Mouse (Mus musculus): ENCODE results near the gene Adamts18.
"Not testable (repeated sequence)": the region's sequence is repeated elsewhere in the genome, so short reads cannot be mapped to it uniquely, and the experiment has no call there.

Adamts18 gene

GRCm38 (mm10) chr8:113838211-113838610, 10.3 kb downstream of the Adamts18 start:
- DNase-seq = no peak

DNA sequence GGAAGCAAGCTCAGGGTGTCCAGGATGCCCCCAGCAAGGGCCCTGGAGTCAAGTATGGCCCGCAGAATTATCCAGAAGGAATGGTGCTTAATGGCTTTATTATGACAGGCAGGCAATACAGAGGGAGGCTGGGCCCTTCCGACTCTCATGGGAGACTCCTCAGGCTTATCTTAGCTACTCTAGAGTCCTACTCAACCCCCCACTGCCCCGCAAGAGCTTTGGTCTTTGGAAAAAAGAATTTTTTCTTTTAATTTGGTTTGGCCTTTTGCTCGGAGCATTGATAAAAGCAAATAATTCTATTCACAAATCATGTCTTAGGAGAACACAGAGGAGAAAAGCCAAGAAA, 11.0 kb downstream of the Adamts18 start:
- DNase-seq = no peak

DNA sequence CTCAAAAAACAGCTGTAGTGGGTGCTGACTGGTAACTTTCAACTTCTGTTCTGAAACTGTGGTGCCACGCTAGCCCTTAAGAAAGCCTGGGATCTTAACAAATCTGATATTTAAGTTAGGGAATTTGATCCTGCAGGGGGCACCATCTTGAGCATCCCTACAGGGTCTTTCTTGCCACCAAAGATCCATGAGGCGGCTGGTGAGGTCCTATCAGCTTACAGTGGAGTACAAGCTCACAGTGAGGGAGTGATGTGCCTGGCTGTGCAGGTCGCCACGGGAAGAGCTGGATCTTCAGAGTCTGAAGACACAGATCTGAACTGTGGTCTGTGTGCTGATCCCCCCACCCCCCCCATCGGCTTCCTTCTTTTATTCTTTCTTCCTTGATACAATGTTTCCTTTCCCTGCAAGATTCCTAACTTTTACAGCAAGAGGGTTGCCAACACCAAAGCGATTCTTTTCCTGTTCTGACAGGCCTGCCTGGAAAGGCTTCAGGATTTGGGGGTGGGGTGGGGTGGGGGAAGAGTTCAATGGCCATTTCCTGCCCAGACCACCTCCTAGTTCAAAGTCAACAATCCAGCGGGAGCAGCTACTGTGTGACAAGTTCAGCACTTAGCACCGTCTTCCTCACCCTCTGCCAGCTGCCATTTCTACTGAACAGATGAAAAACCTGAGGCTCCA, 11.5 kb downstream of the Adamts18 start:
- no peak for DNase-seq

DNA sequence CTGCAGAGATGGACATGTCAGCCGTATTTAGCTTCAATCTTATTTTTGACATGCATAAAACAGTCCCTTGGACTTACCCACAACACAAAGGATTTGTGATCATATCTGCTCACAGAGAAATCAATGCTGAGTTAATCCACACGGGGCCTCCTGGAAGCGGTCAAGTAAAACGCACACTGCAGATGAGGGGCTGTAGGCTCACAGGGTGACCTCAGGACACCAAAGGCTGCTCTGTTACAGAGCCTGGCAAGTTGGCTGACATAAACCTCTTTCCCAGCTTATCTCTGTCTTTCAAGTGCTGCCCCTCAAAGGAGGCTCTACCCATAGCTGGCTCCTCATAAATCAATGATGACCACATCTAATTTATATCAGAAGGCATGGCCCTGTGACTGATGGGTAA, 14.9 kb downstream of the Adamts18 start:
- no peak for DNase-seq

- no peak for DNase-seq
Measured at GRCm38 (mm10) chr8:113827270-113827669, 21.3 kb downstream of the Adamts18 start.

GRCm38 (mm10) chr8:113820983-113821587, 27.5 kb downstream of the Adamts18 start:
- no peak for DNase-seq

GRCm38 (mm10) chr8:113813966-113814365, 34.6 kb downstream of the Adamts18 start:
- DNase-seq = no peak

GRCm38 (mm10) chr8:113811521-113811920, 37.0 kb downstream of the Adamts18 start:
- DNase-seq = no peak

DNA sequence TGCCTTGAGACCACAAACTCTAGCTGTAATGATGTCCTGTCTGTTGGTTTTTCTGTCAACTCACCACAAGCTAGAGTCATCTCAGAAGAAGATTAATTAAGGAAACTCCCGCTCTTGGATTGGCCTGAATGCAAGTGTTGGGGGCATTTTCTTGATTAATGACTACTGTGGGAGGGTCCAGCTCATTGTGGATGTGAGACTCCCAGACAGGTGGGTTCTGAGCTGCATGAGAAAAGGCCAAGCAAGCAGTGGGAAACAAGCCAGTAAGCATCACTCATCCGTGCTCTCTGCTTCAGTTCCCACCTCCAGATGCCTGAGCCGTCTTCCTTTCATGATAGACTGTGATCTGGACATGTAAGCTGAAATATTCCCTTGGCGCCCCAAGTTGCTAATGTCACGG, 38.6 kb downstream of the Adamts18 start:
- DNase-seq = no peak

GRCm38 (mm10) chr8:113803830-113804611, 44.5 kb downstream of the Adamts18 start:
- no peak for DNase-seq

DNA sequence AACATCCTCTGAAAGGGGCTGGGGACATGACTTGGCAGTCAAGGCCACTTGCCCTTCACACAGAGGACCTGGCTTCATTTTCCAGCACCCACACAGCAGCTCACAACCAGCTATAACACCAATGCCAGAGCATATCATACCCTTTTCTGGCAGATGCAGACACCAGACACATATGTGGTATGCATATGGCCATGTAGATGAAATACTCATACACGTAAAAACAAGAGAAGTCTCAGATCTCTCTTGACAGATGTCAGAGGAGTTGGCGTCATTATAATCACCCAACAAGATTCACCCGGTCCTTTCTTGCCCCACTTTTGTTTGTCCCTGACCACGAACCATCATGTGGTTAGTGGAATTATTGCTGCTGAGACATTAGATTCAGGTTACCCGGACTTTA, 47.0 kb downstream of the Adamts18 start:
- DNase-seq = no peak

- DNase-seq = not testable (repeated sequence)
Measured at GRCm38 (mm10) chr8:113800556-113800955, 48.0 kb downstream of the Adamts18 start.

DNA sequence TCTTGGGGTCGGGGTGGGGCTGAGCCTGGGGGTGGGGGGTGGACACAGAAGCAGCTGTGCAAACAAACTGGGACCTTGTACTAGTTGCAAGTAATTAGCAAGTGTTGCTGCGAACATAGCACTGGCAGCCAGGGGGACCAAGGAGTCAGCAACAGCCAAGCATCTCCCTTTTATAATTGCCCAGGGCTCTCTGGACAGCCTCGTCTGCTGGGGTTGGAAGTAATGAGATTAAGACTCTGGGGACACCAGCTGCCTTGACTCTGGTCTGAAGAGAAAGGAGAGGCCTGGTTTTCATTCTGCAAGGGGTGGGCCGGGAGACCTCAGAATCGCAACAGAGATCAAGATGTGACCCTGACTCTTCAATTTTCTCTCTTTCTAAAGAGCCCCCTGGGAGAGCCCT, 49.0 kb downstream of the Adamts18 start:
- no peak for DNase-seq

DNA sequence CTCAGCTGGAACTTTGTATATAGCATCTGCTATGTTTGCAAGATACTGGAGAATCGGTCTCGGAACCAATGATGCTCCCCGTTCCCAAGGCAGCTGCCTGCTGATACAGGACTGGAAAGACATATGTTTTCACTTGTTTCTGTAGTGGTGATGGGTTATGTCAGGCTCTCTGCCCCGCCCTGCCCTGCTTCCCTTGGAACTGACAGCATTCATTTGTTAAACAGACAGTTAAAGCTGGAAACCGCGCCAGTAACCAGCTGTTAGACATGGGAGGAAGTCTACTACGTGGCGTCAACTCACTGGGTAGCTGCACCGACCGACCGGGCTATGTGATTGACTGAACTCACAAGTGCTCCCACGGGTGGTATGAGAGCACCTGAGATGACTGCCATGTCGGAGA, 56.7 kb downstream of the Adamts18 start:
- no peak for DNase-seq

DNA sequence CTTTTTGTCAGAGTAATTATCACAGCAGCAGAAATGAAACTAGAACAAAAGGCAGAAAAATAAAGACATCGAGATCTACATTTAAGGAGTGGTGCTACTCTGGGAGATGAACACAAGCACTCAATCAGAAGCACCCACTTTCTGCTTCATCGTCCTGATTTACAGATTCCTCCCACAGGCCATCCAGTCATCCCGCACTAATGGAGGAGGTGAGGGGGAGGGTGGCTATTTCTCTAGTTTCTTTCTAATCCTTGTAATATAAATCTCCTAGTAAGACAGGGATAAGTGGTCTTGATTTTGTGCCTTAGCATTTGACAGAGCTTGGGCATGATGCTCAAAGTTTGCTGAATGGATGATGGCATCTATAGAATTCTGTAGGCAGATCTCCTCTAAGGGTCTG, 57.5 kb downstream of the Adamts18 start:
- DNase-seq = no peak

GRCm38 (mm10) chr8:113783711-113784110, 64.8 kb downstream of the Adamts18 start:
- DNase-seq = no peak

DNA sequence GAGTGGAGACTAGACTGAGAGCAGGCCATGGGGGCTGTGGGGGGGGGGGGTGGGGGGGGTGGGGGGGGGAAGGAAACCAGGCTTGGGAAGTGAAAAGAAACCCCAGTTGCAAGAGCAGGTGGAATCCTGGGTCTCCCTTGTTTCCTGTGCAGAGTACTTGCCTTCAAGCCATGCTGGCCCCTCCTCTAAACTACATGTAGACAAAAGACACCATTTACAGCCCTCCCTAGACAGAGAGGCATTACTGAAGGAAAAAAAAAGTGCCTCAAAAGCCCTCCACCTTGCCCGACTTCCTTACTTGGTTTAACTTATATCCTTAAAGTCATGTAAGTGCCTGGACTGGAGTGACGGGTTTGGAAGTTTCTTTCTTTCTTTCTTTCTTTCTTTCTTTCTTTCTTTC, 67.0 kb downstream of the Adamts18 start:
- no peak for DNase-seq

GRCm38 (mm10) chr8:113775361-113775760, 73.2 kb downstream of the Adamts18 start:
- no peak for DNase-seq

GRCm38 (mm10) chr8:113768861-113769410, 79.6 kb downstream of the Adamts18 start:
- DNase-seq = no peak

DNA sequence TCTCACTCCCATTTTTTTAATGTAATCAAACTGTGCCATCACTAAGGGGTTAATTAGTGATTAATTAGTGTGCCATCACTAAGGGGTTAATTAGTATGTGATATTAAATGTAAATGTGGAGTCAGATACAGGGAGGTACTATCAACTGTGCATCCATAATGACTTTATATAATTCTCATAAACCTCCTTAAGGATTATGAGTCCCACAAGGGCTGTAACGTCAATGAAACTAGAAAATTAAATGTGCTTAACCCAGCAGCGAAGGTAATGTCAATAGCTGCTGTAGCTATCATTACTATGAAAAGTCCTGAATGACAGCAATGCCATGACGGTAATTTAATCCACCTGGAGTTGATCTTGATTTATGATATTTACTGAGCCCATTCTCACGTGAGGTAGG, 83.4 kb downstream of the Adamts18 start:
- DNase-seq = no peak

DNA sequence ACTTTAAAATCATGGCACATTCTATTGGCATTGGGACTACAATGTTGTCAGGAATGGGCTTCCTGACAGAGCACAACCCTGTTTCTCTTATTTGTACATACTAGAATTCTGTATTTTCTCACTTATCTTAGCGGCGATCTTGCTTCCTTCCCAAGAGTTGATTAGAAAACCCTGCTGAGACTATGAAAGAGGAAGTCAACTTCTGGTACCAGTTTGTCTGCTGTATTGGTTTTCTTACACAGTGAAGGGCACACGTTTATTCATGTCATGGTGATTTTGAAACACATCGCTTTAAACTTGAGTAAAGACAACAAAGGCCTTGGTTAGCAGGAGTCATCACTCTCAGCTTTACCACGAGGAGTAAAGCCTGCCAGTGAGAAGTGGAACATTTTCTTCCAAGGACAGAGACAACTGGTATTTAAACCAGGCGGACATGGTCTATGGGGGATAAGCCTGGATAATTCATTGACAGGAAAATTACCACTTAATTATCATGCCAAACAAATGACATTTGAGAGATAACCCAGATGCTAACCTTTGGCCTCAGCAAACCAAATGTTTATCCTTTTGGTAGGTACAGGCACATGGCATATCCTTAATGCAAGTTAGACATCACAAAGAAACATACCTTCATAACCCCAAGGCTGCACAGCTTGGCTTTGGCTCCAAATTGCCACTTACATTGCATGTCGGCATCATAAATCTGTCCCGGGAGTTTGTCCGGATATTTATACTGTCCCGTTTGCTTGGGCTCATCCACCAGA, 84.8 kb downstream of the Adamts18 start:
- no peak for DNase-seq

- DNase-seq = no peak
Measured at GRCm38 (mm10) chr8:113762101-113762500, 86.4 kb downstream of the Adamts18 start.

DNA sequence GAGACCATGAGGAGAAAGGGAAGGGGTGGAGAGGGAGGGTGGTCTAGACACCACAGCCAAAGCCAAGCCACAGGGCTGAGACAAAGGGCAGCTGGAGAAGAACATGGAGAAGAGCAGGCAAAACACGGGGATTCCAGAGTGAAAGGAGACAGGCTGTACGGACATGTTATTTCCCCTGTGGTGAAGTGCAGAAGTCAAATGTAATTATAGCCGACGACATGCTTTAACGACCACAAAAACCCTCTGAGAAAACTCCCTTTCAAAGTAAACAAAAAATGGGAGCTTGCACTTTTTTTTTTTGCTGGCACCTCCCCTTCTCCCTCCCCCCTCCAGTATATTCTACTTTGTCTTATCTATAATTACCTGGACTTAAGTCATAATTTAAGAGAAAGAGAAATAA, 92.7 kb downstream of the Adamts18 start:
- no peak for DNase-seq

Data from thymus, postnatal 36 days (tissue).